Mouse (Mus musculus): Measurements from ENCODE around the gene Rnaseh2b. TPM values are rescaled to one million over a fixed set of nuclear protein-coding genes. Genes with fewer than 3 reads are reported as not detected.

Rnaseh2b gene
- polyA plus RNA-seq, 1 experiment: 57.3 TPM

DNA sequence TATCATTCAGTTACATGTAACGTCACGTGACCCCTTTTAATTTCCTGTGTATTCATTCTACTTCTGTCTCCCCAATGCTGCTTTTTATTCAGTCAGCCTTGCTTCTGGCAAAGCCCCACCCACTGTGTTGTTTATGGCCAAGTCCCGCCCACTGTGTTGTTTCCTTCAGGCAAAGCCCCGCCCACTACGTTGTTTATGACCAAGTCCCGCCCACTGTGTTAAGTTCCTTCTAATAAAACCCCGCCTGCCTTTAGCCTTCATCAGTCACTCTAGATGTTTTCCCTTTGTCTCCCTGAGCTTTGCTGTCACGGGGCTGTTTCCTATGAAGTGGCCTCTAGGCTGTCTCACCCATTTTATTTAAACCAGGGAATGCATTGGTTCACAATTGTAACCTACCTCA, 38.0 kb upstream of the Rnaseh2b start:
- no peak for TF ChIP-seq CTCF (IDR thresholded peaks at IDR 0.05; ENCODE audit: control insufficient read depth, insufficient read depth, low read length)
- TF ChIP-seq POLR2A (IDR thresholded peaks at IDR 0.05; ENCODE audit: borderline replicate concordance, control insufficient read depth, low read depth, low read length): no peak
- Histone ChIP-seq H3K4me3 (replicated peaks; ENCODE audit: control insufficient read depth, low read depth, low read length) (no peak overlapping the region), H3K4me1 (ENCODE audit: control insufficient read depth, insufficient read depth, low read length) (no peaks in the 10 kb centered on the region), H3K27ac (ENCODE audit: control insufficient read depth, insufficient read depth, low read depth, low read length, poor library complexity) (no peak overlapping the region)
- 49% methylated on average over 8 of the region's 8 CpGs for WGBS

DNA sequence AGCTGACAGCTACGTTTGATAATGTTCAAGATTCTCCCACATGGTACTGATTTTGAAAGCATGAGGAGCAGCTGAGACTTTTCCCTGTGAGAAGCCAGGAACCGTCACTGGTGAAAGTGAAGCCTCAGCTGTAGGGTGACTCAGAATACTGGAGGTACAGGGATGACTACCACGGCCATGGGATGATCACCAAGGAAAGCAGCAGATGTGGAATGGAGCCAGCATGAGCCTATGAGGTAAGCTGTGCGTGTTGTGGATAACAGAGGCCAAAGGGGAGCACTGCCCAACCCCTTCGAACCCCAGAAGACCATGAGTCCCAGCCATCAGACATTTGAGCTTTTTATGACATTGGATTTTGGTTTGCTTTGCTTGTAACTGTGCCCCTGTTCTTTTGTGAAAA, 36.3 kb upstream of the Rnaseh2b start:
- WGBS: 78% methylated on average over 5 of the region's 5 CpGs
- Histone ChIP-seq H3K4me1 (ENCODE audit: control insufficient read depth, insufficient read depth, low read length) (no peaks in the 10 kb centered on the region), H3K27ac (ENCODE audit: control insufficient read depth, insufficient read depth, low read depth, low read length, poor library complexity) (no peak overlapping the region), H3K4me3 (replicated peaks; ENCODE audit: control insufficient read depth, low read depth, low read length) (no peak overlapping the region)
- TF ChIP-seq POLR2A (IDR thresholded peaks at IDR 0.05; ENCODE audit: borderline replicate concordance, control insufficient read depth, low read depth, low read length): no peak
- TF ChIP-seq CTCF (IDR thresholded peaks at IDR 0.05; ENCODE audit: control insufficient read depth, insufficient read depth, low read length): no peak

DNA sequence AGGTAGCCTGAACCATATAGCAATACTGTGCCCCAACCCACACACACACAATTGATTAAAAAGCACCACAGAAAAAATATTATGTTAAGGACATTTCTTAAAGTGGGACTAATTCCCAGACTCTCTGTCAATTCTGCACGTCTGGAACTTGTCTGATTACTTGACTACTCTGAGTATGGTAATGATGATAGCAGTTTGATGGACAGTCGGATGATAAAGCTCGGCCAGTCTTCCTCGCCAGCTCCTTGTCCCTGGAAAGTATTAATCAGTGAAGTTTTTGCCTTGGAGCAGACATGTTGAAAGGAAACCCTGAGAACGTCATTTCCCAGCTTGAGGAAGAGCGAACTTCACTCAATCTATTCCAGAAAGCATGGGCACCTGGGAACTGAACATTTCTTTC, 34.3 kb upstream of the Rnaseh2b start:
- TF ChIP-seq POLR2A (IDR thresholded peaks at IDR 0.05; ENCODE audit: borderline replicate concordance, control insufficient read depth, low read depth, low read length) (no peak), CTCF (IDR thresholded peaks at IDR 0.05; ENCODE audit: control insufficient read depth, insufficient read depth, low read length) (no peak)
- WGBS: 64% methylated on average over 6 of the region's 6 CpGs
- no peak overlapping the region for H3K27ac ChIP-seq (ENCODE audit: control insufficient read depth, insufficient read depth, low read depth, low read length, poor library complexity)
- H3K4me3 ChIP-seq (replicated peaks; ENCODE audit: control insufficient read depth, low read depth, low read length): no peak overlapping the region
- H3K4me1 ChIP-seq (ENCODE audit: control insufficient read depth, insufficient read depth, low read length): no peaks in the 10 kb centered on the region

DNA sequence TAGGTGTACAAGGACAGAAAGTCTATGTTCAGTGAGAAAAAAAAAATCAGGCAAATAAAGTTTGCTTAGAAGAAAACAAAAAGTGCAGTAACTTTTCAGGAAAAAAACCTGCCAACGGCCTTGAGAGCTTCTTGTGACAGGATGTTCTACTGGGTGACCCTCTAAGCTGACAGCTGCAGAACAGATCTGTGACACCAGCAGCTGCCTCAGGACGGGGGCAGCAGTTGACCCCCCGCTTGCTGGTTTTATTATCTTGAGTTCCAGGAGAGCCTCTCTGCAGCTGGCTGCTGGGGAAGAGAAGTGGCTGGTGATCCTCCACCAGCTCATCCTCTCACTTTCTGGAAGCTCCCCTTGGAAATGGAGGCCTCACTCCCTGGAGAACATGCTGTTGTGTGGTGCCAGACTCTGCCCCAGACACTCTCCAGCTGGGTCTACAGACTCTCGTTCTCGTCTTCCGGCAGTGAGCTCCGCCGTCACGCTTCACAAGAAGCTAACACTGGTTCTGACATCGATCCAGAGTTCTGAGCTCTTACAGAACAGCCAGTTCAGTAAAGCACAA, 33.3 kb upstream of the Rnaseh2b start:
- Histone ChIP-seq H3K27ac (ENCODE audit: control insufficient read depth, insufficient read depth, low read depth, low read length, poor library complexity) (no peak overlapping the region), H3K4me1 (ENCODE audit: control insufficient read depth, insufficient read depth, low read length) (no peaks in the 10 kb centered on the region), H3K4me3 (replicated peaks; ENCODE audit: control insufficient read depth, low read depth, low read length) (no peak overlapping the region)
- 71% methylated on average over 10 of the region's 10 CpGs for WGBS
- no peak for TF ChIP-seq CTCF (IDR thresholded peaks at IDR 0.05; ENCODE audit: control insufficient read depth, insufficient read depth, low read length)
- TF ChIP-seq POLR2A (IDR thresholded peaks at IDR 0.05; ENCODE audit: borderline replicate concordance, control insufficient read depth, low read depth, low read length): no peak

DNA sequence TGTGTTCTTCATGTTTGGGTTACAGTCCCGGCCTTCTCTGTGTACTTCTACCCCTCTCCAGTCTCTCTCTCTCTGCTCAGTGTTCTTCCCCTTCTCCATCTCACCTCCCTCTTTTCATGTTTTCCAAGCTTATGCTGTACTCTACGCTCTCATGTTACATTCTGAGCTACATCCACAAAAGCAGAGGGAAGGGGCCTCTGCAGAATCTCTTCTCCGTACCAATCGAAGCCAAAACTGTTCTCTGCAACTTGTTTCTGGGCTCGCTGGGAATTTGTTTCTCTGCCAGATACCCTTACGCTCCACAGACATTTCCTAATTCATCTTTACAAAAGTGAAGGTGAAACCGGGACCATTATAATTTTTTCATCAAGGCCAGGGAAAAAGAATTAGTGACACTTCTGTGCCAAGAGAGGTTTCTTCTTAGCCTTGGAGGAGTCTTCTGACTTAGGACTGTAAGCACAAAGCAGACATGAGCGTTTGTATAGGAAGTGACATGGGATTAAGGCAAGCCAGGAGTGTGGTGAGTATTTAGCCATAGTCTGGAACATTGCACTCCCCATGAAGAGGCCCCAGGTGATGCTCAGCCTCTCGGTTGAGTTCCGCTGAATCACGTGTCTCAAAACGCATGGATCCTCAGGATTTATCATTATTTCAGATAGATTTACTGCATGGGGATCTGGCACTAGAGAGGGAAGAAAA, 21.5 kb upstream of the Rnaseh2b start:
- no peaks in the 10 kb centered on the region for H3K4me1 ChIP-seq (ENCODE audit: control insufficient read depth, insufficient read depth, low read length)
- WGBS: 83% methylated on average over 12 of the region's 12 CpGs
- H3K27ac ChIP-seq (ENCODE audit: control insufficient read depth, insufficient read depth, low read depth, low read length, poor library complexity): no peak overlapping the region
- no peak overlapping the region for H3K4me3 ChIP-seq (replicated peaks; ENCODE audit: control insufficient read depth, low read depth, low read length)
- TF ChIP-seq POLR2A (IDR thresholded peaks at IDR 0.05; ENCODE audit: borderline replicate concordance, control insufficient read depth, low read depth, low read length) (no peak), CTCF (IDR thresholded peaks at IDR 0.05; ENCODE audit: control insufficient read depth, insufficient read depth, low read length) (no peak)

DNA sequence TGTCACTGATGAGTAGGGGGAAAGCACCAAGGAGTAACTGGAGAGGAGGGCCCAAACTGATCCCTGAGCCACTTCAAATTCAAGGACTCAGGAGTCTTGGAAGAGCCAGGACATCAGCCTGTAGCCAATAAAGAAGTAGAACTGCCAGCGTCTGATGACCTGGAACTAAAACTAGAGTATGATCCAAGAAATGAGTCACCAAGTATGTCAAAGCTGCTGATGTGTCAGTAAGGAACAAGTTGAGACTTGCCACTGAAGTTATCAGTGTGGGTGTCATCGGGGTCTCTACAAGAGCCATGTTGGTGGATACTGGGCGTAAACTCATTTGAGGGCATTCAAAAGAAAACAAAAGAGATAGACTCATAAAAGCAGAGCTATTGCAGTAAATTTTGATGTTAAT, 18.8 kb upstream of the Rnaseh2b start:
- H3K4me3 ChIP-seq (replicated peaks; ENCODE audit: control insufficient read depth, low read depth, low read length): no peak overlapping the region
- H3K4me1 ChIP-seq (ENCODE audit: control insufficient read depth, insufficient read depth, low read length): no peaks in the 10 kb centered on the region
- TF ChIP-seq POLR2A (IDR thresholded peaks at IDR 0.05; ENCODE audit: borderline replicate concordance, control insufficient read depth, low read depth, low read length) (no peak), CTCF (IDR thresholded peaks at IDR 0.05; ENCODE audit: control insufficient read depth, insufficient read depth, low read length) (no peak)
- 85% methylated on average over 3 of the region's 3 CpGs for WGBS
- H3K27ac ChIP-seq (ENCODE audit: control insufficient read depth, insufficient read depth, low read depth, low read length, poor library complexity): no peak overlapping the region

DNA sequence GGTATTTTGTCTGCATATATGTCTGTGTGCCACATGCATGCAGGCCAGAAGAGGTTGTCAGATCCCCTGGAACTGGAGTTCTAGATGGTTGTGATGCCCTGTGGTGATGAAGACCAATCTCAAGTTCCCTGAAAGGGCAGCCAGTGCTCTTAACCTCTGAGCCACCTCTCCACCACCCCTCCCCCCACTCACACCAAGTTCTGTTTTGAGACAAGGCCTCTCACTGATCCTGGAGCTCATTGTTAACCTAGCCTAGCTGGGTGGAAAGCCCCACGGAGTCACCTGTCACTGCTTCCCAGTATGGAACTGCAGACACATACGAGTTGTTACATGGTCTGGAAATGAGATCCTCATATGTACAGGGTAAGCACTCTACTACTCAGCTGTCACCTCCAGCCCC, 9.4 kb upstream of the Rnaseh2b start:
- TF ChIP-seq POLR2A (IDR thresholded peaks at IDR 0.05; ENCODE audit: borderline replicate concordance, control insufficient read depth, low read depth, low read length): no peak
- no peak for TF ChIP-seq CTCF (IDR thresholded peaks at IDR 0.05; ENCODE audit: control insufficient read depth, insufficient read depth, low read length)
- no peaks in the 10 kb centered on the region for H3K4me1 ChIP-seq (ENCODE audit: control insufficient read depth, insufficient read depth, low read length)
- H3K27ac ChIP-seq (ENCODE audit: control insufficient read depth, insufficient read depth, low read depth, low read length, poor library complexity): no peak overlapping the region
- no peak overlapping the region for H3K4me3 ChIP-seq (replicated peaks; ENCODE audit: control insufficient read depth, low read depth, low read length)
- 82% methylated on average over 2 of the region's 2 CpGs for WGBS

DNA sequence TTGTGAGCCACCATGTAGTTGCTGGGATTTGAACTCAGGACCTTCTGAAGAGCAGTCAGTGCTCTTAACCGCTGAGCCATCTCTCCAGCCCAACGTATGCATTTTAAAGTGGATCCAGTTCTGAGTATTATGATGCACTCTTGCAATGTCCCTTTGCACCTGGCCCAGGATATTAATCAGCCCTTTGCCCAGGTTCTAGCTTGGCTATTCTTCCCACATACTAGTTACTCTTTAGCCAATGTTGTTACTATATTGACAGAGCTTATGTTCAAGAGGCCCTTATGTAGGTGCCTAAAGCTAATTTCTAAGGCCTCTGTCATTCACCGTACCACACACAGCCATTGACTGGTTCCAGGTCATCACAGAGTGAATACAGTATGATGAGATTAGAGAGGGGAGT, 3.7 kb upstream of the Rnaseh2b start:
- 83% methylated on average over 3 of the region's 3 CpGs for WGBS

More for the DNA sequence above, 3.7 kb upstream of the Rnaseh2b start:
- H3K4me1 ChIP-seq (ENCODE audit: control insufficient read depth, insufficient read depth, low read length): no peaks in the 10 kb centered on the region
- TF ChIP-seq CTCF (IDR thresholded peaks at IDR 0.05; ENCODE audit: control insufficient read depth, insufficient read depth, low read length): no peak
- TF ChIP-seq POLR2A (IDR thresholded peaks at IDR 0.05; ENCODE audit: borderline replicate concordance, control insufficient read depth, low read depth, low read length): no peak
- no peak overlapping the region for H3K4me3 ChIP-seq (replicated peaks; ENCODE audit: control insufficient read depth, low read depth, low read length)
- no peak overlapping the region for H3K27ac ChIP-seq (ENCODE audit: control insufficient read depth, insufficient read depth, low read depth, low read length, poor library complexity)

All from bone marrow, adult 2 months (tissue).